Mouse (Mus musculus) effector memory CD4-positive, alpha-beta T cell, adult 7 months (primary cell): ENCODE results near the gene Rab3b. TPM values are rescaled to one million over a fixed set of nuclear protein-coding genes. Genes with fewer than 3 reads are reported as not detected.

Source experiments
- polyA plus RNA-seq: library from polyadenylated mRNA; unstranded; fragments of 100-300 nt; shearing (Covaris generic); gene quantifications from one replicate; pipeline ENCODE4 v1.2.1, GENCODE M21; 2017

Gene Rab3b
- polyA plus RNA-seq, result not detected

DNA sequence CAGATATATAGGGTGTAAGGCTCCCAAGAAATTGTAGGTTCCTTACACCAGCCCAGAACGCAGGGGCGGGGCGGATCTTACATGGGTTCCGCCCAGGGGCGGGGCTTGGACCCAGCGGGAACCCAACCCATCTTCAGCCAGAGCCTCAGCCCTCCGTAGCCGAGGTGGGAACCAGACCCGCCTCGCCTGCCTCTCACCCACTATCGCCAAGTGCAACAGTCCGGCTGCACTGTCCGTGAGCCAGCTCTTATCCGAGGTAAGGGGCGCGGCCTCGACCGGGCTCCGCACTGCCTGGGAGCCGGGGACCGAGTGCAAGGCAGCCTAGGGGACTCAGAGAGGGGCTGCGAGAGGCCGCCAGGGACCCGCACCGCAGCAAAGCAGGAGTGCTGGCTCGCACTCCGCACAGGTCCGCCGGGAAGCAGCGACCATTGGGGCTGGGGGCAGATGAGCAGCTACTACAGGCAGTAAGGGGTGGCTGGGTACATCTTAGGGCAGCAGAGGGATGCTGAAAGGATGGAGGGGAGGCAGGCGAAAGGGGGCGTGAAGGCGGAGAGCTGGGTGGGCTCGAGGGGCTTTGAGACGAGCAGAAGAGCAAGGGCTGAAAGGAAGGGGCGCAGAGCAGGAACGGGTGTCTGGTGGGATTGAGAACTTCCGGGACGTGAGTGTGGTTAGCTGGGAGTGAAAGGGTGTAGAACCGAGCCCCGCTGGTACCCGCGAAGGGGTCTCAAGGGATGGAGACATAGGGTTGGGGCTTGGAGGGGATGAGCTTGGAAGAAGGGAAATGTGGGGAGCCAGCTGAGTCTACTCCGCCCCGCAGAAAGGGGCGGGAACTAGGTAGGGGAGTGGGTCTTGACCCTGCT is at the start of gene Rab3b:
Rab3b (plus strand) TSS at position 101 of the 860 bp plus-strand sequence.

DNA sequence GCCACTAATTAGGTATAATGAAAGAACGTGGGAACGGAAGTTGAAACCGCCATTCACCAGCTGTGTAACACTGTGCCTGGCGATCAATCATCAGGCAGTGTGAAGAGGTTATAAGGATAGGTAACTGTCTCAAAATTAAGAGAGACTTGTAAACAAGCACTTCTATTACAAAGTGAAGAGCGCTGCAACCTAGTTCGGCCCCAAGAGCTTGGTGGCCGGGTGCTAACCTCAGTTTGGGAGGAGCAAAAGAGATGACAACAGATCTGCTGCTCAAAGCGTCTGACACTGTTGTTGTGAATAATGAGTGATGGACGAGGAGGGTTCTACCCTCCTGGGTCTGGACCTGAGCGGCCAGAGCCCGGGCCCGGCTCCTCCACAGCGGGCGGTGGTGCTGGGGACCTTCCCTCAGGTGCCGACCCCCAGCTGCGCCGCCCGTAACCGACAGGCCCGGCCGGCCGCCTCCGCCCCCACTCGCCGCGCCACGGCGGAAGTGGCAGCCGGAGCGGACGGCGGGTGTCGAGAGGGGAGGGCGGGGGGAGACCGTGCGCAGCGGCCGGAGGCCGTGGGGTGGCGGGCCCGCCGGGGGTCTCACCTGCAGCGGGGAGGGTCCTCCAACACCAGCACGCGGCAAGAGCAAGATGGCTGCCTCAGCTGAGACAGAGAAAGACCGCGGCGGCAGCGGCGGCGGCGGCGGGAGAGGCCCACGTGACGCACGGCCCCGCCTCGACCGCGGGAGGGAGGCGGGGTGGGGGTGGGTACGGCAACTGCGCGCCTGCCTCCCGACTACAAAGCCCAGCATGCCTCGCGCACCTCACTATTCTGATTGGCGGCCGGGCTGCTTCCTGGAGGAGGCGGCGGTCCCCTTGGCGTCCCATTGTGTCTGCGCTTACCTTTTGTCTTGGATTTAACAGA is 45.7 kb upstream of the Rab3b start, which contains the start of gene Btf3l4:
Btf3l4 (minus strand) TSS at position 699 of the 912 bp plus-strand sequence.

DNA sequence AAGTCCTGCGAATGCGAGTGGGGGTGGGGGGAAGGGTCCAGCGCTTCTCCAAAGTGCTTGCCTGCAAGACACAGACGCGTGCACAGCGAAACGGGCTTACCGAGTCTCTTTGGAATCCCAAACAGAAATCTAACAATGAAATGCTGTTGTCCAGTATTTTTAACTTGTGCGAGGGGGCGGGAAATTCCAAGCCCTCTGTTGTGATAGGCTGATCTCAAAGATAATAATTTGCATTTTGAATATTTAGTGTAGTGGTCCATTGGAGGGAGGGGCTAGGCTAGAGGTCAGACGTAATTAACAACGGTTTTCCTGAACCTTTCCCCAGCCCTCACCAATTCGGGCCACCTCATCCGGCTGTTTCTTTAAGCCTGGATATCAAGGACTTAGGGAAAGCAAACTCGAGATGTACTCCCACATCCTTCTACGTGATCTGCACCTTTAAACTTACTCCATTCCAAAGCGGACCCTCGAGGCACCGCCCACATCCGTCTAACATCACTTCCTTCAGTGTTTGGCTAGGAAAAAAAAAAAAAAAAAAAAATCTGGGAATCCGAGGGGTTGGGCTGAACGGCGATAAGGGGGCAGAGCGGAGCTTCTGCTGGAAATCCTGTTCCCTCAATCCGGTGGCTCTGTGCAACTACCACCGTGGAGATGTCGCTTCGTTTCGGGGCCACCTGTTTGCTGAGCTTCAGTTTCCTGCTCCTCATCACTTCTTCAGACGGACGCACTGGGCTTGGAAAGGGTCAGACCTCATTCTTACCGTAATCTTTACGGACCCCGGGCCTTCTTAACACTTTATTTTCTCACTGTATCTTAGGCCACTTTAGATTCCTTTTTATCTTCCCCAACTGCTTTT is 44.5 kb upstream of the Rab3b start, which contains the start of gene Txndc12:
Txndc12 (plus strand) TSS at position 487 of the 856 bp plus-strand sequence.

DNA sequence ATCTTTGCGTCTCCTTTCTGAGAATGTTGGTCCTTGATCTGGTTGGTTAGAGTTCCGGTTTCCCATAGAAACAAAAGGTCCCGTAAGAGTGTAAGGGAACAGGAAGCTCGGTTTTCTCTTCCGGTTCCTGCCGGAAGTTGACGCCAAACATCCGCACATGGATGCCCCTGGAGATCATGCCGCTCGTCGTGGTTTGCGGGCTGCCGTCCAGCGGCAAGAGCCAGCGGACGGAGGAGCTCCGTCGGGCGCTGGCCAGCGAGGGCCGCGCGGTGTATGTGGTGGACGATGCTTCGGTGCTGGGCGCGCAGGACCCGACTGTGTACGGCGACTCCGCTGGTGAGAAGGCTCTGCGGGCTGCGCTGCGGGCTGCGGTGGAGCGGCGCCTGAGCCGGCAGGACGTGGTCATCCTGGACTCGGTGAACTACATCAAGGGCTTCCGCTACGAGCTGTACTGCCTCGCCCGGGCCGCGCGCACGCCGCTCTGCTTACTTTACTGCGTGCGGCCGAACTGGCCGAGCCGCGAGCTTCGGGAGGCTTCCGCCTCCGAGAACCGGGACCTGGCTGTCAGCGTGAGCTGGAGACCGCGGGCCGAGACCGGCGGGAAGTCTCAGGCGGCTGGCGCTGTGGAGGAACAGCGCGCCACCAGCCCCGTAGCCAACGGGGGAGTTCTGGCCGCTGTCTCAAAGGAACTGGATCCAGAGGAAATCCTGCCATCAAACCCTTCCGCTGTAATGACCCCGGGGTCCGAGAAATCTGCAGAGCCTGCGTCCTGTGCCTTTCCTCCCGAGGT is 31.0 kb upstream of the Rab3b start, which contains the start of gene Kti12:
Kti12 (plus strand) TSS at position 71 of the 790 bp plus-strand sequence.

DNA sequence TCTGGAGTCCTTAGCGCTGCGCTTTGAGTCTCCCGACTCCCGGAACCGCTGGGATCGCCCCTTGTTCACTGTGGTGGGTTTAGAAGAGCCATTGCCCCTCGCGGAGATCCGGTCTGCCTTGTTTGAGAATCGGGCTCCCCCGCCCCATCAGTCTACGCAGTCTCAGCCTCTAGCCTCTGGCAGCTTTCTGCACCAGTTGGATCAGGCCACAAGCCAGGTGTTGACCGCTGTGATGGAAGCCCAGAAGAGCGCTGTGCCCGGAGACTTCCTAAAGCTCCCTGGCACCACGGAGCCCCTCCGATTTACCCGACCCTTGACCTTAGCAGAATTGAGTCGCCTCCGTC is 30.4 kb upstream of the Rab3b start, which contains the start of gene A730015C16Rik:
A730015C16Rik (minus strand) TSS at position 115 of the 344 bp plus-strand sequence.

Other genes starting within 250 kb of the Rab3b start
- gene 3110021N24Rik, start 159.4 kb upstream of the Rab3b start, polyA plus RNA-seq, result not detected
- 0.11 TPM for gene Zfyve9, start 98.3 kb upstream of the Rab3b start, polyA plus RNA-seq
- 40.2 TPM for gene Btf3l4, start 45.4 kb upstream of the Rab3b start, polyA plus RNA-seq
- 11.8 TPM for gene Txndc12, start 44.5 kb upstream of the Rab3b start, polyA plus RNA-seq
- gene Kti12, start 31.3 kb upstream of the Rab3b start, polyA plus RNA-seq, result 35.8 TPM
- 0.41 TPM for gene A730015C16Rik, start 30.4 kb upstream of the Rab3b start, polyA plus RNA-seq
- 77.5 TPM for gene Nrd1, start 121.6 kb downstream of the Rab3b start, polyA plus RNA-seq